Comparison of ENCODE assay signal across 11 mouse cellular contexts in the genomic region with DNA sequence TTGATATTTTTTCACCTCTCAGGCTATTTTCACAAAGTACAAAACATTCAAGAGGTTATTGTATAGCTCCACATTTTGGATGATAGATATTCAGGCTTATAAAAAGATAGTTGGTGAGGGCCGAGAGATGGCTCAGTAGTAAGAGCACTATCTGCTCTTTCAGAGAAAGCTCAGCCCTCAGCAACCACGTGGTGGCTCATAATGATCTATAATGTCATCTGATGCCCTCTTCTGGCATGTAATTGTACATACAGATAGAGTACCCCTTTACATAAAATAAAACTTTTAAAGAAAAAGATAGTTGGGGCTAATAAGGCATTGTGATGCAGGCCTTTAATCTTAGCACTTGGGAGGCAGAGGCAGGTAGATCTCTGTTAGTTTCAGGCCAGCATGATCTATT. TPM values are rescaled to one million over a fixed set of nuclear protein-coding genes. Genes with fewer than 3 reads are reported as not detected.
DNase-seq lines count a peak whose midpoint lies in the region; ATAC-seq lines count a peak whose summit lies in the region.
"Had no signal": no experiment of that assay in that cellular context is flagged by ENCODE, and none has a peak within 500 bp of the region (broad histone marks: within the 10 kb centered on the region; RNA-seq: fewer than 3 reads in every experiment).

No protein-coding gene starts in this region.

- H3K27ac ChIP-seq in forebrain, embryonic 15.5 days (replicated peaks), result no peak overlapping the region
- no peak overlapping the region for H3K27ac ChIP-seq in forebrain, embryonic 14.5 days (ENCODE audit: low read depth, low read length)
- no peak overlapping the region for H3K27ac ChIP-seq in liver, embryonic 12.5 days
- no peak overlapping the region for H3K27ac ChIP-seq in heart, embryonic 12.5 days (ENCODE audit: poor library complexity, severe bottlenecking)
- H3K27ac ChIP-seq: intestine, embryonic 15.5 days had no signal

- peaks cover 30% of the 10 kb centered on the region for H3K4me1 ChIP-seq in forebrain, embryonic 15.5 days
- H3K4me1 ChIP-seq in forebrain, embryonic 14.5 days (ENCODE audit: control insufficient read depth, insufficient read depth, low read length), result peaks cover 14% of the 10 kb centered on the region
- H3K4me1 ChIP-seq in liver, embryonic 12.5 days, result peaks cover 27% of the 10 kb centered on the region
- peaks cover 15% of the 10 kb centered on the region for H3K4me1 ChIP-seq in heart, embryonic 12.5 days (replicated peaks)

- no peaks in the 10 kb centered on the region for H3K9me3 ChIP-seq in forebrain, embryonic 15.5 days
- no peaks in the 10 kb centered on the region for H3K9me3 ChIP-seq in forebrain, embryonic 14.5 days (replicated peaks; ENCODE audit: control insufficient read depth, low read length)
- no peaks in the 10 kb centered on the region for H3K9me3 ChIP-seq in liver, embryonic 12.5 days (replicated peaks)
- no peaks in the 10 kb centered on the region for H3K9me3 ChIP-seq in heart, embryonic 12.5 days (replicated peaks)
- H3K9me3 ChIP-seq: intestine, embryonic 15.5 days had no signal

- no peak overlapping the region for H3K9ac ChIP-seq in forebrain, embryonic 15.5 days (replicated peaks)
- H3K9ac ChIP-seq in forebrain, embryonic 14.5 days (ENCODE audit: low read length), result no peak overlapping the region
- H3K9ac ChIP-seq in liver, embryonic 12.5 days, result no peak overlapping the region
- no peak overlapping the region for H3K9ac ChIP-seq in heart, embryonic 12.5 days
- H3K9ac ChIP-seq: intestine, embryonic 15.5 days had no signal

- WGBS in forebrain, embryonic 15.5 days, result 53% methylated on average over 2 of the region's 2 CpGs
- 57% methylated on average over 2 of the region's 2 CpGs for WGBS in forebrain, embryonic 14.5 days
- WGBS in liver, embryonic 12.5 days (ENCODE audit: insufficient replicate concordance), result 22% methylated on average over 2 of the region's 2 CpGs
- WGBS in heart, embryonic 12.5 days, result 59% methylated on average over 2 of the region's 2 CpGs

- no peaks in the 10 kb centered on the region for H3K27me3 ChIP-seq in forebrain, embryonic 15.5 days
- H3K27me3 ChIP-seq in forebrain, embryonic 14.5 days (replicated peaks; ENCODE audit: control insufficient read depth, insufficient read depth, low read length), result no peaks in the 10 kb centered on the region
- H3K27me3 ChIP-seq in liver, embryonic 12.5 days (replicated peaks), result no peaks in the 10 kb centered on the region
- H3K27me3 ChIP-seq in heart, embryonic 12.5 days (replicated peaks), result no peaks in the 10 kb centered on the region
- H3K27me3 ChIP-seq: intestine, embryonic 15.5 days had no signal

- no peak for DNase-seq in forebrain, embryonic 14.5 days (ENCODE audit: low spot score)
- peak; percentile 28 for DNase-seq in thymus, postnatal 0 days (ENCODE audit: low spot score)
- no peak for DNase-seq in thymus, adult 18-20 months
- DNase-seq in right cerebral cortex, postnatal 4 days, result no peak
- DNase-seq in left cerebral cortex, adult 8-10 months (ENCODE audit: low spot score in 2 of 2), result no peak
- DNase-seq: embryo, embryonic 11 days had no signal

- peak overlapping the region; percentile 99; the same call in 1 of the 2 replicates for H3K4me2 ChIP-seq in forebrain, embryonic 15.5 days (replicated peaks)
- H3K4me2 ChIP-seq in forebrain, embryonic 14.5 days (ENCODE audit: low read length), result no peak overlapping the region
- peak overlapping the region; percentile 92 for H3K4me2 ChIP-seq in liver, embryonic 12.5 days
- no peak overlapping the region for H3K4me2 ChIP-seq in heart, embryonic 12.5 days

- H3K4me3 ChIP-seq in forebrain, embryonic 15.5 days, result no peak overlapping the region
- no peak overlapping the region for H3K4me3 ChIP-seq in forebrain, embryonic 14.5 days (ENCODE audit: low read depth, low read length)
- H3K4me3 ChIP-seq in liver, embryonic 12.5 days, result peak overlapping the region; percentile 96; the same call in 1 of the 2 replicates
- H3K4me3 ChIP-seq in heart, embryonic 12.5 days, result no peak overlapping the region
- H3K4me3 ChIP-seq: intestine, embryonic 15.5 days had no signal

- ATAC-seq in forebrain, embryonic 15.5 days (replicated peaks), result no peak
- no peak for ATAC-seq in forebrain, embryonic 14.5 days
- peak; percentile 38; the same call in 1 of the 2 replicates for ATAC-seq in liver, embryonic 12.5 days
- ATAC-seq in heart, embryonic 12.5 days (ENCODE audit: insufficient number of reproducible peaks, low FRiP score), result no peak
- ATAC-seq: intestine, embryonic 15.5 days had no signal

- H3K36me3 ChIP-seq in forebrain, embryonic 15.5 days, result peaks cover 43% of the 10 kb centered on the region
- peaks cover 37% of the 10 kb centered on the region for H3K36me3 ChIP-seq in forebrain, embryonic 14.5 days (ENCODE audit: control insufficient read depth, insufficient read depth, low read length)
- H3K36me3 ChIP-seq in liver, embryonic 12.5 days, result peaks cover 49% of the 10 kb centered on the region
- H3K36me3 ChIP-seq in heart, embryonic 12.5 days, result peaks cover 43% of the 10 kb centered on the region

RNA-seq across cellular contexts. Expression of gene Supt7l, which starts 1.0 kb away (rescaled TPM):
- polyA plus RNA-seq in forebrain, embryonic 15.5 days (2015; fragmentation: Nextera tagmentation; extraction: Ambion mirVana), result 29.1 and 29.9 TPM in 2 replicates
- polyA plus RNA-seq in forebrain, embryonic 14.5 days (2014; fragmentation: Nextera tagmentation; extraction: Ambion mirVana), result 10.0 and 13.7 TPM in 2 replicates
- 13.9 and 17.0 TPM in 2 replicates for polyA plus RNA-seq in thymus, postnatal 0 days (2015; fragmentation: Nextera tagmentation; extraction: Ambion mirVana)
- 12.7 and 12.9 TPM in 2 replicates for polyA plus RNA-seq in liver, embryonic 12.5 days (2016; fragmentation: Nextera tagmentation; extraction: Ambion mirVana)
- total RNA-seq in left cerebral cortex, adult 8-10 months (2022), result 10 to 100 TPM; 17.8 to 19.4 (median 18.1) TPM
- polyA plus RNA-seq in heart, embryonic 12.5 days (2016; fragmentation: Nextera tagmentation; extraction: Ambion mirVana), result 18.2 and 20.4 TPM in 2 replicates

RNA-seq across cellular contexts. Expression of gene Slc4a1ap, which starts 1.8 kb away (rescaled TPM):
- polyA plus RNA-seq in forebrain, embryonic 15.5 days (2015; fragmentation: Nextera tagmentation; extraction: Ambion mirVana), result 33.0 and 36.5 TPM in 2 replicates
- 20.9 and 21.7 TPM in 2 replicates for polyA plus RNA-seq in forebrain, embryonic 14.5 days (2014; fragmentation: Nextera tagmentation; extraction: Ambion mirVana)
- polyA plus RNA-seq in thymus, postnatal 0 days (2015; fragmentation: Nextera tagmentation; extraction: Ambion mirVana), result 20.7 and 31.6 TPM in 2 replicates
- polyA plus RNA-seq in liver, embryonic 12.5 days (2016; fragmentation: Nextera tagmentation; extraction: Ambion mirVana), result 19.2 and 20.4 TPM in 2 replicates
- 10 to 100 TPM; 48.2 to 53.6 (median 51.4) TPM for total RNA-seq in left cerebral cortex, adult 8-10 months (2022)
- 24.3 and 24.8 TPM in 2 replicates for polyA plus RNA-seq in heart, embryonic 12.5 days (2016; fragmentation: Nextera tagmentation; extraction: Ambion mirVana)

RNA-seq across cellular contexts. Expression of gene Gpn1, which starts 34.0 kb away (rescaled TPM):
- 82.0 TPM in 2 replicates for polyA plus RNA-seq in forebrain, embryonic 15.5 days (2015; fragmentation: Nextera tagmentation; extraction: Ambion mirVana)
- 83.2 and 83.9 TPM in 2 replicates for polyA plus RNA-seq in forebrain, embryonic 14.5 days (2014; fragmentation: Nextera tagmentation; extraction: Ambion mirVana)
- polyA plus RNA-seq in thymus, postnatal 0 days (2015; fragmentation: Nextera tagmentation; extraction: Ambion mirVana), result 35.4 and 35.6 TPM in 2 replicates
- 34.9 and 38.8 TPM in 2 replicates for polyA plus RNA-seq in liver, embryonic 12.5 days (2016; fragmentation: Nextera tagmentation; extraction: Ambion mirVana)
- 10 to 100 TPM; 28.8 to 32.6 (median 32.2) TPM for total RNA-seq in left cerebral cortex, adult 8-10 months (2022)
- 43.8 and 49.2 TPM in 2 replicates for polyA plus RNA-seq in heart, embryonic 12.5 days (2016; fragmentation: Nextera tagmentation; extraction: Ambion mirVana)

RNA-seq across cellular contexts. Expression of gene 4930548H24Rik, which starts 43.0 kb away (rescaled TPM):
- polyA plus RNA-seq in forebrain, embryonic 15.5 days (2015; fragmentation: Nextera tagmentation; extraction: Ambion mirVana), result not detected in 2 replicates
- polyA plus RNA-seq in forebrain, embryonic 14.5 days (2014; fragmentation: Nextera tagmentation; extraction: Ambion mirVana), result not detected in 2 replicates
- 0.09 and 0.16 TPM in 2 replicates for polyA plus RNA-seq in thymus, postnatal 0 days (2015; fragmentation: Nextera tagmentation; extraction: Ambion mirVana)
- not detected in 2 replicates for polyA plus RNA-seq in liver, embryonic 12.5 days (2016; fragmentation: Nextera tagmentation; extraction: Ambion mirVana)
- under 1 TPM in 1 of 4 experiments, not detected in 3; 0.17 TPM for total RNA-seq in left cerebral cortex, adult 8-10 months (2022)
- polyA plus RNA-seq in heart, embryonic 12.5 days (2016; fragmentation: Nextera tagmentation; extraction: Ambion mirVana), result not detected in 2 replicates
- total RNA-seq: gastrocnemius, adult 8-10 months had no signal
- polyA plus RNA-seq: intestine, embryonic 15.5 days had no signal

Comparison
In these comparisons a context has a peak if more than half of its experiments do, and no peak if none do; other contexts are left out.
1. H3K4me2 ChIP-seq: peak in forebrain, embryonic 15.5 days (single experiment) and liver, embryonic 12.5 days (single experiment); none in forebrain, embryonic 14.5 days (single experiment) and heart, embryonic 12.5 days (single experiment).